Mouse (Mus musculus) neural tube, embryonic 15.5 days (tissue): ENCODE data around the gene Gal3st2. TPM values are rescaled to one million over a fixed set of nuclear protein-coding genes. Genes with fewer than 3 reads are reported as not detected.

Experiments
- polyA plus RNA-seq: library from polyadenylated mRNA; unstranded; fragments of >200 nt; fragmentation: Nextera tagmentation; extraction: Ambion mirVana; gene quantifications from 2 replicates; pipeline ENCODE4 v1.2.1, GENCODE M21; 2015

Gal3st2 gene
- polyA plus RNA-seq, 1 experiment from 2014 or later = not detected

Other genes starting within 250 kb of the Gal3st2 start
- gene Stk25, start 202.6 kb upstream of the Gal3st2 start, polyA plus RNA-seq = 300 and 346 TPM in 2 replicates
- 86.3 and 86.6 TPM in 2 replicates for gene Bok, start 175.6 kb upstream of the Gal3st2 start, polyA plus RNA-seq
- 80.1 and 83.0 TPM in 2 replicates for gene Atg4b, start 109.8 kb upstream of the Gal3st2 start, polyA plus RNA-seq
- 45.4 and 53.2 TPM in 2 replicates for gene Thap4, start 106.4 kb upstream of the Gal3st2 start, polyA plus RNA-seq
- 146 and 174 TPM in 2 replicates for gene Dtymk, start 59.4 kb upstream of the Gal3st2 start, polyA plus RNA-seq
- 7.9 and 11.0 TPM in 2 replicates for gene Ing5, start 57.3 kb upstream of the Gal3st2 start, polyA plus RNA-seq
- 16.0 and 17.8 TPM in 2 replicates for gene D2hgdh, start 36.4 kb upstream of the Gal3st2 start, polyA plus RNA-seq
- not detected in 2 replicates for gene Gal3st2b, start 57.0 kb downstream of the Gal3st2 start, polyA plus RNA-seq
- not detected in 2 replicates for gene Gal3st2c, start 129.2 kb downstream of the Gal3st2 start, polyA plus RNA-seq
- gene Neu4, start 159.1 kb downstream of the Gal3st2 start, polyA plus RNA-seq = 0.05 TPM in 1 of 2 replicates, not detected in the other
- gene Pdcd1, start 191.2 kb downstream of the Gal3st2 start, polyA plus RNA-seq = 2.1 TPM in 1 of 2 replicates, not detected in the other